Mouse (Mus musculus) limb, embryonic 14.5 days (tissue): ENCODE results near the gene Ppp1ca. TPM values are rescaled to one million over a fixed set of nuclear protein-coding genes. Genes with fewer than 3 reads are reported as not detected.

ENCODE experiments used
- ATAC-seq: fragments of 200-750 bp; cut with Nextera tagmentation; 2 replicates; pipeline ENCODE4 v1.8.0; 2017; ENCODE audit warnings: low read depth, moderate number of reproducible peaks, moderate TSS enrichment; ENCODE audit not compliant: low FRiP score
- DNase-seq: peaks from one replicate; pipeline ENCODE4 v3.0.0-alpha.2; 2015; ENCODE audit warnings: low spot score
- H3K27ac ChIP-seq: fragments of 300-500 bp; sonication (generic); replicated peaks from 2 replicates; pipeline ENCODE4 v1.5.1; 2014; ENCODE audit warnings: low read depth, mild to moderate bottlenecking, low read length, moderate library complexity, mixed read lengths
- H3K27me3 ChIP-seq: fragments of 300-500 bp; sonication (generic); 2 replicates; pipeline ENCODE4 v1.6.1; 2014; ENCODE audit warnings: low read length, mixed read lengths; ENCODE audit not compliant: control insufficient read depth, insufficient read depth
- H3K36me3 ChIP-seq: fragments of 300-500 bp; sonication (generic); 2 replicates; pipeline ENCODE4 v1.6.1; 2014; ENCODE audit warnings: mild to moderate bottlenecking, low read length, moderate library complexity, mixed read lengths; ENCODE audit not compliant: control insufficient read depth, insufficient read depth
- H3K4me1 ChIP-seq: fragments of 300-500 bp; sonication (generic); 2 replicates; pipeline ENCODE4 v1.6.1; 2014; ENCODE audit warnings: antibody characterized with exemption, low read length, mixed read lengths; ENCODE audit not compliant: control insufficient read depth, insufficient read depth
- H3K4me2 ChIP-seq: fragments of 300-500 bp; sonication (generic); replicated peaks from 2 replicates; pipeline ENCODE4 v1.6.1; 2014; ENCODE audit warnings: low read depth, mild to moderate bottlenecking, low read length, moderate library complexity; ENCODE audit not compliant: severe bottlenecking
- H3K4me3 ChIP-seq: fragments of 300-500 bp; sonication (generic); replicated peaks from 2 replicates; pipeline ENCODE4 v1.5.1; 2014; ENCODE audit warnings: low read length
- H3K9ac ChIP-seq: fragments of 300-500 bp; sonication (generic); 2 replicates; pipeline ENCODE4 v1.6.1; 2014; ENCODE audit warnings: mild to moderate bottlenecking, low read depth, low read length, moderate library complexity; ENCODE audit not compliant: severe bottlenecking
- H3K9me3 ChIP-seq: fragments of 300-500 bp; sonication (generic); 2 replicates; pipeline ENCODE4 v1.6.1; 2016; ENCODE audit warnings: low read length; ENCODE audit not compliant: control insufficient read depth
- POLR2A ChIP-seq: fragments of 200-500 bp; IDR thresholded peaks from 2 replicates; pipeline ENCODE4 v1.8.0; 2012; ENCODE audit warnings: inconsistent platforms, mild to moderate bottlenecking, moderate library complexity, borderline replicate concordance; ENCODE audit not compliant: insufficient read depth, insufficient read length; ENCODE audit errors: extremely low read depth
- WGBS: fragments of 180-500 bp; shearing (Covaris S2); extraction: QIAGEN DNeasy Blood & Tissue Kit; methylation state at CpG from one replicate; pipeline ENCODE4 v1.1.7; 2014; 5-methylcytosine and 5-hydroxymethylcytosine counted together
- polyA plus RNA-seq, 2 experiments: library from polyadenylated mRNA; depleted of rRNA in 1 of 2; stranded (reverse) in 1 of 2; unstranded in 1 of 2; fragments of >200 nt; fragmentation: Nextera tagmentation in 1 of 2; extraction: Ambion mirVana in 1 of 2; gene quantifications; 2 replicates each; pipeline versions ENCODE4 v1.2.1 to v1.2.3; 2012 to 2014

Ppp1ca gene
- polyA plus RNA-seq, 2 experiments = 490 to 794 TPM

GRCm38 (mm10) chr19:4231253-4232185 is 39.7 kb downstream of the Ppp1ca start, which contains the start of gene Pold4:
Gene Pold4, plus strand, starts transcription at chr19:4231899.
- no peaks in the 10 kb centered on the region for H3K36me3 ChIP-seq
- no peak for TF ChIP-seq POLR2A
- no peaks in the 10 kb centered on the region for H3K9me3 ChIP-seq
- peaks cover 9% of the 10 kb centered on the region; the same call in 1 of the 2 replicates for H3K4me1 ChIP-seq
- DNase-seq = peak; percentile 97
- ATAC-seq = peak; percentile 91
- H3K9ac ChIP-seq = peak within 1 kb of the TSS; percentile 61
- peak within 1 kb of the TSS; percentile 39; the same call in 1 of the 2 replicates for H3K27ac ChIP-seq
- peak within 1 kb of the TSS; percentile 81 for H3K4me2 ChIP-seq
- peak within 1 kb of the TSS; percentile 53 for H3K4me3 ChIP-seq
- WGBS = 11% methylated on average over 22 of the region's 26 CpGs
- H3K27me3 ChIP-seq = no peaks in the 10 kb centered on the region

GRCm38 (mm10) chr19:4232186-4232572 is 40.3 kb downstream of the Ppp1ca start:
- Histone ChIP-seq H3K27me3 (no peaks in the 10 kb centered on the region), H3K4me2 (peak overlapping the region; percentile 81), H3K27ac (peak overlapping the region; percentile 27; the same call in 1 of the 2 replicates), H3K9me3 (no peaks in the 10 kb centered on the region), H3K4me3 (peak overlapping the region; percentile 53), H3K36me3 (no peaks in the 10 kb centered on the region), H3K4me1 (peaks cover 9% of the 10 kb centered on the region; the same call in 1 of the 2 replicates), H3K9ac (peak overlapping the region; percentile 61)
- no peak for TF ChIP-seq POLR2A
- no peak for ATAC-seq
- 36% methylated on average over 2 of the region's 2 CpGs for WGBS
- DNase-seq = no peak

- TF ChIP-seq POLR2A = no peak
- Histone ChIP-seq H3K4me2 (no peak overlapping the region), H3K4me1 (peaks cover 9% of the 10 kb centered on the region; the same call in 1 of the 2 replicates), H3K9me3 (no peaks in the 10 kb centered on the region), H3K27ac (no peak overlapping the region), H3K9ac (no peak overlapping the region), H3K27me3 (no peaks in the 10 kb centered on the region), H3K36me3 (no peaks in the 10 kb centered on the region), H3K4me3 (no peak overlapping the region)
- ATAC-seq (no peak), DNase-seq (no peak)
- 79% methylated on average over 7 of the region's 7 CpGs for WGBS
Observed at GRCm38 (mm10) chr19:4232651-4233050, 40.8 kb downstream of the Ppp1ca start.

GRCm38 (mm10) chr19:4234548-4234947 is 42.7 kb downstream of the Ppp1ca start:
- H3K27me3 ChIP-seq = no peaks in the 10 kb centered on the region
- no peak for ATAC-seq
- TF ChIP-seq POLR2A = no peak
- 65% methylated on average over 4 of the region's 4 CpGs for WGBS
- no peak for DNase-seq
- H3K36me3 ChIP-seq = no peaks in the 10 kb centered on the region
- no peaks in the 10 kb centered on the region for H3K9me3 ChIP-seq
- peaks cover 9% of the 10 kb centered on the region; the same call in 1 of the 2 replicates for H3K4me1 ChIP-seq
- H3K27ac ChIP-seq = no peak overlapping the region
- no peak overlapping the region for H3K4me3 ChIP-seq
- H3K9ac ChIP-seq = no peak overlapping the region
- no peak overlapping the region for H3K4me2 ChIP-seq

GRCm38 (mm10) chr19:4240247-4240668 is 48.4 kb downstream of the Ppp1ca start:
- Histone ChIP-seq H3K4me3 (no peak overlapping the region), H3K27me3 (no peaks in the 10 kb centered on the region), H3K9me3 (no peaks in the 10 kb centered on the region), H3K9ac (no peak overlapping the region), H3K4me1 (peaks cover 3% of the 10 kb centered on the region; the same call in 1 of the 2 replicates), H3K27ac (no peak overlapping the region), H3K4me2 (no peak overlapping the region), H3K36me3 (no peaks in the 10 kb centered on the region)
- DNase-seq (no peak), ATAC-seq (no peak)
- no peak for TF ChIP-seq POLR2A
- WGBS = 26% methylated on average over 8 of the region's 8 CpGs
